In genomic region chr15:25886581-25887011, GRCm38 (mm10) we compare ENCODE assay signal across 8 mouse cellular contexts. TPM values are rescaled to one million over a fixed set of nuclear protein-coding genes. Genes with fewer than 3 reads are reported as not detected.
DNase-seq lines count a peak whose midpoint lies in the region; ATAC-seq lines count a peak whose summit lies in the region.

No protein-coding gene starts in this region.

- H3K4me2 ChIP-seq in hindbrain, embryonic 13.5 days = no peak overlapping the region
- H3K4me2 ChIP-seq in hindbrain, embryonic 11.5 days (replicated peaks; ENCODE audit: low read depth, low read length) = no peak overlapping the region

- H3K36me3 ChIP-seq in hindbrain, embryonic 13.5 days = no peaks in the 10 kb centered on the region
- H3K36me3 ChIP-seq in hindbrain, embryonic 11.5 days (ENCODE audit: control insufficient read depth, insufficient read depth, low read length) = no peaks in the 10 kb centered on the region

- no peaks in the 10 kb centered on the region for H3K27me3 ChIP-seq in hindbrain, embryonic 13.5 days
- H3K27me3 ChIP-seq in hindbrain, embryonic 11.5 days (ENCODE audit: control insufficient read depth, insufficient read depth, low read length) = no peaks in the 10 kb centered on the region

- no peak overlapping the region for H3K4me3 ChIP-seq in hindbrain, embryonic 13.5 days
- H3K4me3 ChIP-seq in hindbrain, embryonic 11.5 days (ENCODE audit: low read depth, low read length) = no peak overlapping the region

- 0 out of 2 replicates have a peak, but pooled peaks cover 4% of the 10 kb centered on the region for H3K4me1 ChIP-seq in hindbrain, embryonic 13.5 days (replicated peaks)
- H3K4me1 ChIP-seq in hindbrain, embryonic 11.5 days (replicated peaks; ENCODE audit: control insufficient read depth, insufficient read depth, low read length) = no peaks in the 10 kb centered on the region

- peaks cover 5% of the 10 kb centered on the region; the same call in 1 of the 2 replicates for H3K9me3 ChIP-seq in hindbrain, embryonic 13.5 days
- H3K9me3 ChIP-seq in hindbrain, embryonic 11.5 days (ENCODE audit: control insufficient read depth, low read length) = no peaks in the 10 kb centered on the region

- 80% methylated on average over 6 of the region's 6 CpGs for WGBS in hindbrain, embryonic 13.5 days
- WGBS in hindbrain, embryonic 11.5 days = 89% methylated on average over 6 of the region's 6 CpGs

- no peak overlapping the region for H3K9ac ChIP-seq in hindbrain, embryonic 13.5 days
- no peak overlapping the region for H3K9ac ChIP-seq in hindbrain, embryonic 11.5 days (ENCODE audit: low read depth, low read length)

- no peak overlapping the region for H3K27ac ChIP-seq in hindbrain, embryonic 13.5 days
- no peak overlapping the region for H3K27ac ChIP-seq in hindbrain, embryonic 11.5 days (ENCODE audit: low read depth, low read length)

- no peak for DNase-seq in hindbrain, embryonic 11.5 days (ENCODE audit: low spot score)
- peak; percentile 49 for DNase-seq in gastrocnemius, adult 18-20 months (ENCODE audit: low spot score)
- peak; percentile 66 to 76 for DNase-seq in layer of hippocampus, adult 8-10 months (ENCODE audit: low spot score in 2 of 2)
- peak; percentile 58 to 88 for DNase-seq in lung, postnatal 4 days
- DNase-seq in thymus, postnatal 0 days (ENCODE audit: low spot score) = no peak
- no peak for DNase-seq in embryo, embryonic 9.5 days (ENCODE audit: extremely low spot score)
- DNase-seq in spleen, postnatal 14 days (ENCODE audit: low spot score in 2 of 2) = no peak

- ATAC-seq in hindbrain, embryonic 13.5 days (ENCODE audit: low FRiP score) = peak; percentile 57
- ATAC-seq in hindbrain, embryonic 11.5 days (ENCODE audit: low FRiP score) = no peak

RNA-seq across cellular contexts. Expression of gene Retreg1, which starts 43.6 kb away (rescaled TPM):
- 7.7 and 9.7 TPM in 2 replicates for polyA plus RNA-seq in hindbrain, embryonic 13.5 days (2015; fragmentation: Nextera tagmentation; extraction: Ambion mirVana)
- polyA plus RNA-seq in hindbrain, embryonic 11.5 days (2014; fragmentation: Nextera tagmentation; extraction: Ambion mirVana) = 3.5 and 4.6 TPM in 2 replicates
- 100 to 1,000 TPM; 171 to 293 TPM for total RNA-seq in gastrocnemius, adult 18-20 months (2021)
- total RNA-seq in layer of hippocampus, adult 8-10 months (2022) = 10 to 100 TPM; 33.9 to 36.7 (median 35.5) TPM
- 25.4 and 27.3 TPM in 2 replicates for polyA plus RNA-seq in thymus, postnatal 0 days (2015; fragmentation: Nextera tagmentation; extraction: Ambion mirVana)

Comparison
In these comparisons a context has a peak if more than half of its experiments do, and no peak if none do; other contexts are left out.
1. DNase-seq: peak in gastrocnemius, adult 18-20 months (single experiment), layer of hippocampus, adult 8-10 months (2 of 2) and lung, postnatal 4 days (2 of 2); none in hindbrain, embryonic 11.5 days (single experiment), thymus, postnatal 0 days (single experiment), embryo, embryonic 9.5 days (single experiment) and spleen, postnatal 14 days (0 of 2).